Mouse (Mus musculus) megakaryocyte progenitor cell, adult 5-6 weeks (primary cell): ENCODE data around the gene Ttc6. TPM values are rescaled to one million over a fixed set of nuclear protein-coding genes. Genes with fewer than 3 reads are reported as not detected.

ENCODE experiments used
- ATAC-seq: replicated peaks from 2 replicates; pipeline ENCODE4 v1.8.0; 2016; ENCODE audit warnings: mild to moderate bottlenecking, moderate TSS enrichment, inconsistent platforms; ENCODE audit not compliant: poor library complexity
- total RNA-seq, 2 experiments: library from RNA; stranded (forward) in 1 of 2; stranded (reverse) in 1 of 2; fragments of 157-497, 149-512 nt in 1 of 2; fragments of 200-1000 nt in 1 of 2; gene quantifications; 2 replicates each; pipeline versions ENCODE4 v1.2.3 to v1.2.4; 2015 to 2017

Ttc6 gene
- total RNA-seq (2015) = not detected in 2 replicates
- not detected in 2 replicates for total RNA-seq (2017)

- no peak for ATAC-seq
Measured at GRCm38 (mm10) chr12:57563909-57564308, at the start of gene Ttc6. TSS of gene Ttc6 (plus strand) at chr12:57564113.

- ATAC-seq = no peak
Measured at GRCm38 (mm10) chr12:57514552-57514951, 49.4 kb upstream of the Ttc6 start.

- ATAC-seq = no peak
Measured at GRCm38 (mm10) chr12:57515702-57516377, 48.1 kb upstream of the Ttc6 start.

GRCm38 (mm10) chr12:57528335-57528734 is 35.6 kb upstream of the Ttc6 start:
- ATAC-seq = no peak

GRCm38 (mm10) chr12:57530474-57530873 is 33.4 kb upstream of the Ttc6 start:
- ATAC-seq = no peak

GRCm38 (mm10) chr12:57534517-57534878 is 29.4 kb upstream of the Ttc6 start:
- ATAC-seq = no peak

- ATAC-seq = 0 out of 2 replicates have a peak, but pooled peaks have one; percentile 4
Measured at GRCm38 (mm10) chr12:57534879-57535611, 28.9 kb upstream of the Ttc6 start.

GRCm38 (mm10) chr12:57536056-57536908 is 27.6 kb upstream of the Ttc6 start:
- ATAC-seq = no peak

- no peak for ATAC-seq
Measured at GRCm38 (mm10) chr12:57536909-57537670, 26.8 kb upstream of the Ttc6 start.

GRCm38 (mm10) chr12:57537791-57538587 is 25.9 kb upstream of the Ttc6 start:
- ATAC-seq = no peak

GRCm38 (mm10) chr12:57538588-57539550 is 25.0 kb upstream of the Ttc6 start:
- no peak; the same call in 1 of the 2 replicates for ATAC-seq

GRCm38 (mm10) chr12:57539551-57539985 is 24.3 kb upstream of the Ttc6 start:
- ATAC-seq = no peak

GRCm38 (mm10) chr12:57541118-57541517 is 22.8 kb upstream of the Ttc6 start:
- no peak for ATAC-seq

GRCm38 (mm10) chr12:57541931-57542745 is 21.8 kb upstream of the Ttc6 start:
- no peak for ATAC-seq

GRCm38 (mm10) chr12:57542746-57543626 is 20.9 kb upstream of the Ttc6 start:
- ATAC-seq = no peak

GRCm38 (mm10) chr12:57543627-57543991 is 20.3 kb upstream of the Ttc6 start:
- ATAC-seq = no peak
